Mouse (Mus musculus) megakaryocyte, embryonic 14.5 days (primary cell): ENCODE data around the gene Cers3. TPM values are rescaled to one million over a fixed set of nuclear protein-coding genes. Genes with fewer than 3 reads are reported as not detected.

Experiments
- H3K27me3 ChIP-seq: replicated peaks from 2 replicates; pipeline ENCODE3; 2012; ENCODE audit warnings: inconsistent platforms
- H3K36me3 ChIP-seq: replicated peaks from 2 replicates; pipeline ENCODE3; 2012; ENCODE audit warnings: low read length, inconsistent platforms, mixed read lengths
- H3K4me1 ChIP-seq: 2 replicates; pipeline ENCODE4 v1.6.1; 2012; ENCODE audit warnings: inconsistent platforms
- H3K4me3 ChIP-seq: replicated peaks from 2 replicates; pipeline ENCODE3; 2012; ENCODE audit warnings: moderate library complexity, mild to moderate bottlenecking, inconsistent platforms
- H3K9me3 ChIP-seq: 2 replicates; pipeline ENCODE4 v1.6.1; 2012; ENCODE audit warnings: inconsistent platforms
- FLI1 ChIP-seq: IDR thresholded peaks from 2 replicates; pipeline ENCODE4 v1.6.1; 2012; ENCODE audit warnings: low read length, inconsistent platforms, mixed read lengths
- GATA1 ChIP-seq: IDR thresholded peaks from 3 replicates; pipeline ENCODE4 v1.6.1; 2012; ENCODE audit warnings: mixed read lengths, low read length, inconsistent platforms, borderline replicate concordance
- polyA plus RNA-seq: library from polyadenylated mRNA; stranded (reverse); fragments of >175 nt; gene quantifications from 2 replicates; pipeline ENCODE4 v1.2.3, GENCODE M21; 2012; ENCODE audit warnings: low replicate concordance; ENCODE audit not compliant: insufficient read depth

The Cers3 gene
- polyA plus RNA-seq, 1 experiment: not detected

- Histone ChIP-seq H3K36me3 (no peaks in the 10 kb centered on the region), H3K4me3 (no peak overlapping the region), H3K27me3 (peaks cover 9% of the 10 kb centered on the region), H3K4me1 (peaks cover 2% of the 10 kb centered on the region; the same call in 1 of the 2 replicates), H3K9me3 (0 out of 2 replicates have a peak, but pooled peaks cover 6% of the 10 kb centered on the region)
- TF ChIP-seq GATA1: no peak
- no peak for TF ChIP-seq FLI1
These were observed 55.5 kb downstream of the Cers3 start for GRCm38 (mm10) chr7:66798826-66799225.

DNA sequence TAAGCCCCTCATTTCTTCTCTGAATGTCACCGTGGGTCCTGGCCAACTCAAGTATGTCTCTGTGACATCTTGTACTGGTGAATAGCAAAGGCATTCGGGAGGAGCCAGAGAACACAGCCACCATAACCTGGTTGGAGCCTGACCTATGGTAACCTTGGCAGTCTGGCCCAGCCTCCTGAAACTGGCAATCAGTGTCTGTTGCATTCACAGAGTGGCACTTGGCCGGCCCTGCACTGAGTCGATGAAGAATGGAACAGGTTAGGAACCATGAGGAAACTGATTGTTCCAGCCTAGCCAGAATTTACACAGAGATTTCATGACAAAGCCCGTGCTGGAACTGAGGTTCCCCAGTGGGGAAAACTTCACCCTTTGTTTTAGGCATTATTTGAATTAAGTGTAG is 57.5 kb downstream of the Cers3 start:
- H3K9me3 ChIP-seq: no peaks in the 10 kb centered on the region
- TF ChIP-seq FLI1 (no peak), GATA1 (no peak)
- H3K4me3 ChIP-seq: no peak overlapping the region
- peaks cover 18% of the 10 kb centered on the region for H3K27me3 ChIP-seq
- no peaks in the 10 kb centered on the region for H3K36me3 ChIP-seq
- peaks cover 5% of the 10 kb centered on the region; the same call in 1 of the 2 replicates for H3K4me1 ChIP-seq

GRCm38 (mm10) chr7:66801785-66802184 is 58.5 kb downstream of the Cers3 start:
- Histone ChIP-seq H3K4me1 (peaks cover 5% of the 10 kb centered on the region; the same call in 1 of the 2 replicates), H3K9me3 (no peaks in the 10 kb centered on the region), H3K27me3 (peaks cover 18% of the 10 kb centered on the region), H3K36me3 (no peaks in the 10 kb centered on the region), H3K4me3 (no peak overlapping the region)
- TF ChIP-seq FLI1 (no peak), GATA1 (no peak)

DNA sequence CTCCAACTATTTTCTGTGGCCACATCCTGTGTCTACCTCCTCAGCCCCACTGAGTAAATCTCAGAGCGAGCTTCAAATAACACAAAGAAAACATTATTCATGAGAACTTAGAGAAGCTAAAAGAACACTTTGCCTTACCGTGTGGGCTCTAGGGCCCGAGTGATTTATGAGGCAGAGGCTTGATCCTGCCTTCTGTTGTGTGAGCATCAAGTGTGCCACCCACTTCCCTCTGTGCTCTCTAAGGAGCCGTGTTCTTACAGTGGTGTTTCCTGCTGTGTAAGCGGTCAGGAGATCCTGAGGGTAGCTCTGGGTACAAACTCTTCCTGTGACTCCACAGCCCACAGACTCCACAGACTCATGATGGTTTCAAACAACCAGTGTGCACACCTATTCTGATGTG is 60.5 kb downstream of the Cers3 start:
- H3K4me3 ChIP-seq: no peak overlapping the region
- H3K4me1 ChIP-seq: peaks cover 5% of the 10 kb centered on the region; the same call in 1 of the 2 replicates
- TF ChIP-seq FLI1 (no peak), GATA1 (no peak)
- H3K9me3 ChIP-seq: no peaks in the 10 kb centered on the region
- H3K27me3 ChIP-seq: peaks cover 18% of the 10 kb centered on the region
- H3K36me3 ChIP-seq: no peaks in the 10 kb centered on the region

GRCm38 (mm10) chr7:66806801-66807200 is 63.5 kb downstream of the Cers3 start:
- Histone ChIP-seq H3K27me3 (peaks cover 14% of the 10 kb centered on the region), H3K36me3 (no peaks in the 10 kb centered on the region), H3K9me3 (peaks cover 4% of the 10 kb centered on the region; the same call in 1 of the 2 replicates), H3K4me1 (peaks cover 5% of the 10 kb centered on the region; the same call in 1 of the 2 replicates), H3K4me3 (no peak overlapping the region)
- TF ChIP-seq FLI1 (no peak), GATA1 (no peak)

DNA sequence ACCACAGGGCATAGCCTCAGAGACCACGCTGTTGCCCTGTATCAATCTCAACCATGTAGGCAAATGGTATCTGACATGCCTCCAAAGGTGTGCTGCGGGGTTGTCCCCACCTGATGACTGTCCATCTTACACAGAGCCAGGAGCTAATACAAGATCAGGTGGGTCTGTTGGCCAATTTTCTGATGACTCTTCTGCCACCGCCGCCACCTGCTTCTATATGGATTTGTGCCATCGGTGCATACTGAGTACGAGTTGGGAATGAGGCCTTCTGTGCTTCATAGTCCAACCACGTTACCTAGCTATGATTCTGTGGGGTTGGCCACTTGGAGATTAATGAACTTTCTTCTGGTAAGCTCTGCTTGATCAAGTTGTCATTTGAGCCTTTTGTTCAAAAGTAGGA is 67.1 kb downstream of the Cers3 start:
- no peaks in the 10 kb centered on the region for H3K27me3 ChIP-seq
- peaks cover 4% of the 10 kb centered on the region; the same call in 1 of the 2 replicates for H3K9me3 ChIP-seq
- no peak for TF ChIP-seq GATA1
- TF ChIP-seq FLI1: no peak
- H3K4me3 ChIP-seq: no peak overlapping the region
- H3K36me3 ChIP-seq: no peaks in the 10 kb centered on the region
- no peaks in the 10 kb centered on the region for H3K4me1 ChIP-seq

DNA sequence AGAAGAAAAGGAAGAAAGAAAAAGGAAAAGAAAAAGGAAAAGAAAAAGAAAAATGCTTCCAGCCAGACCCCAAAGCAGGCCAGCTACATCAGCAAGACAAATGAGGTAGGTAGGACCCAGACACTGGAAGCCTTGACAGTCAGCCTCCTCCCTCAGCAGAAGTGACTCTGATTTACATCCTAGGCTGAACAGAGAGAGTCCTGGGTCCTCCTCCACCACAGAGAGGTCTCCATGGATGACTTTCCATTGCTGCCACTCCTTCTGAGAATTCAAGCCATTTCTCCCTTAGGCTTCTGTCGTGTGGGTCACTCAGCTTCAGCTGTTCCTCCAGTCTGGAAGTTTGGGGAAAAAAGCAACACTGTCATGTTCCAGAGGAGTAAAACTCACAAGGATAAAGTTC is 68.0 kb downstream of the Cers3 start:
- H3K36me3 ChIP-seq: no peaks in the 10 kb centered on the region
- peaks cover 4% of the 10 kb centered on the region; the same call in 1 of the 2 replicates for H3K9me3 ChIP-seq
- TF ChIP-seq FLI1: no peak
- TF ChIP-seq GATA1: no peak
- no peak overlapping the region for H3K4me3 ChIP-seq
- H3K27me3 ChIP-seq: peaks cover 3% of the 10 kb centered on the region
- no peaks in the 10 kb centered on the region for H3K4me1 ChIP-seq

GRCm38 (mm10) chr7:66812289-66812688 is 69.0 kb downstream of the Cers3 start:
- no peak for TF ChIP-seq GATA1
- no peak for TF ChIP-seq FLI1
- peaks cover 4% of the 10 kb centered on the region; the same call in 1 of the 2 replicates for H3K9me3 ChIP-seq
- H3K27me3 ChIP-seq: peaks cover 3% of the 10 kb centered on the region
- H3K36me3 ChIP-seq: no peaks in the 10 kb centered on the region
- H3K4me3 ChIP-seq: no peak overlapping the region
- no peaks in the 10 kb centered on the region for H3K4me1 ChIP-seq

DNA sequence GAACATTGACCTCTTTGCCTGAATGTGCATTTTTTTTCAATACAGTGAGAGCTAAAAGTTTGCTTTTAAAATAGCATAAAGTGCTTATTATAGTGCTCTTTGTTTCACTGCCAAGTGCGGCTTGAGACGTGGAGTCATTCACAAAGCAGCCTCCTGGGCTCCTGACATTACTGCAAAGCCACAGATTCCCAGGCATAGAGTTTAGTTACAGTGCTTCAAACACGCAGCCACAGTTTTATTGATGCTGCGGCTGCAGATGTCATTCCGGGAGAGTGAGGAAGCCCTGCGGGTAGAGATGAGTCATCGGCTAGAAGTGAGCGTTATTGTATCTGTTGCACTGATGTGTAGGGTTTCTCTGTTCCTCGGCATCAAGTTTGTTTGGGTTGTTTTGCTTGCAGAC is 69.4 kb downstream of the Cers3 start:
- TF ChIP-seq FLI1: no peak
- no peak for TF ChIP-seq GATA1
- H3K4me3 ChIP-seq: no peak overlapping the region
- peaks cover 4% of the 10 kb centered on the region; the same call in 1 of the 2 replicates for H3K9me3 ChIP-seq
- H3K4me1 ChIP-seq: no peaks in the 10 kb centered on the region
- peaks cover 5% of the 10 kb centered on the region for H3K27me3 ChIP-seq
- no peaks in the 10 kb centered on the region for H3K36me3 ChIP-seq

- H3K4me1 ChIP-seq: no peaks in the 10 kb centered on the region
- no peak for TF ChIP-seq FLI1
- TF ChIP-seq GATA1: no peak
These were observed 69.9 kb downstream of the Cers3 start for GRCm38 (mm10) chr7:66813172-66813571.

More at GRCm38 (mm10) chr7:66813172-66813571, 69.9 kb downstream of the Cers3 start:
- Histone ChIP-seq H3K36me3 (no peaks in the 10 kb centered on the region), H3K4me3 (no peak overlapping the region), H3K9me3 (peaks cover 4% of the 10 kb centered on the region; the same call in 1 of the 2 replicates), H3K27me3 (peaks cover 5% of the 10 kb centered on the region)
